Mouse (Mus musculus): ENCODE data around the gene Gm43738. TPM values are rescaled to one million over a fixed set of nuclear protein-coding genes. Genes with fewer than 3 reads are reported as not detected.
A peak's percentile ranks its signal among the peaks of the same experiment; 100 is the strongest.

The Gm43738 gene
- polyA plus RNA-seq, 1 experiment from 2014 or later = not detected

DNA sequence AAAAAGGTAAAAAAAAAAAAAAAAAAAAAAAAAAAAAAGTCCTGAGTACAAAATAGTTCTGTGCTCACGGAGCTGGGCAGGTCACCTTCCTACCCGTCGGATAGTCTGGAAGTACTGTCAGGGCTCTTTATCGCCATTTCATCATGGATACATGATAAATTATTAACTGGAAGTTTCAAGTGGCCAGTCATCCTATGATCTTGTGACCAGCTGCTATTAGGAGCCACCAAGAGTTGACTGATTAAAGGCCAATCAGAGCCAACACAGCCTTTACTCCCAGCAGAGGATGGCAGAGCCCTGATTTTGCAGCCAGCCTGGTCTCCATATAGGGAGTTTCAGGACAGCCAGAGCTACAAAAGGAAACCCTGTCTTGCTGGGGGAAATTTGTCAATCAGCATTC lies 12.2 kb upstream of the Gm43738 start:
- Histone ChIP-seq H3K36me3 (ENCODE audit: control insufficient read depth, insufficient read depth, low read length) (no peaks in the 10 kb centered on the region), H3K4me3 (ENCODE audit: low read depth, low read length) (no peak overlapping the region), H3K27me3 (replicated peaks; ENCODE audit: control insufficient read depth, insufficient read depth, low read length) (no peaks in the 10 kb centered on the region), H3K4me2 (no peak overlapping the region), H3K9me3 (ENCODE audit: control insufficient read depth, low read length) (no peaks in the 10 kb centered on the region), H3K4me1 (replicated peaks; ENCODE audit: control insufficient read depth, insufficient read depth, low read length) (0 out of 2 replicates have a peak, but pooled peaks cover 3% of the 10 kb centered on the region), H3K9ac (ENCODE audit: low read depth, low read length) (no peak overlapping the region), H3K27ac (ENCODE audit: low read depth, low read length) (no peak overlapping the region)
- 82% methylated on average over 4 of the region's 4 CpGs for WGBS
- DNase-seq (ENCODE audit: low spot score) = no peak
- ATAC-seq (replicated peaks; ENCODE audit: low FRiP score) = no peak

DNA sequence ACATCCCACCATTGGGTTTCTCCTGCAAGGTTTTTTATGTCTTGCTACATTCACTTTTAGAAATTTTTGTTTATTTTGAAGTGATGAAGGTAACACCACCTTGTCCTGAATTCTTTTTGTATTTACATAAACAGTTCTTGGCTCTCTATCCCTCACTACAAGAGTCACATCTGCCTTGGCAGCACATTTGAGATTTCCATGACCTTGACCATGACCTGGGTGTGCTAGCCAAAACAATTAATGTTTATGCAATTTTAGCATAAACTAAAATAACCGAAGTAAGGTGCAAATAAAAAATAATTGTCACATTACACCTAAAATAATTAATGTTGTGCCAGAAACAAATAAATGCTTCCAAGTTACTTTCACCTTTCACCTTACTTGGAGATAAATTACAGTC lies 7.2 kb upstream of the Gm43738 start:
- WGBS = 65% methylated on average over 1 of the region's 1 CpGs
- H3K9ac ChIP-seq (ENCODE audit: low read depth, low read length) = no peak overlapping the region
- no peaks in the 10 kb centered on the region for H3K36me3 ChIP-seq (ENCODE audit: control insufficient read depth, insufficient read depth, low read length)
- DNase-seq (ENCODE audit: low spot score) = no peak
- H3K4me1 ChIP-seq (replicated peaks; ENCODE audit: control insufficient read depth, insufficient read depth, low read length) = 0 out of 2 replicates have a peak, but pooled peaks cover 2% of the 10 kb centered on the region
- no peak overlapping the region for H3K27ac ChIP-seq (ENCODE audit: low read depth, low read length)
- H3K27me3 ChIP-seq (replicated peaks; ENCODE audit: control insufficient read depth, insufficient read depth, low read length) = no peaks in the 10 kb centered on the region
- no peak overlapping the region for H3K4me2 ChIP-seq
- H3K9me3 ChIP-seq (ENCODE audit: control insufficient read depth, low read length) = no peaks in the 10 kb centered on the region
- ATAC-seq (replicated peaks; ENCODE audit: low FRiP score) = no peak
- no peak overlapping the region for H3K4me3 ChIP-seq (ENCODE audit: low read depth, low read length)

DNA sequence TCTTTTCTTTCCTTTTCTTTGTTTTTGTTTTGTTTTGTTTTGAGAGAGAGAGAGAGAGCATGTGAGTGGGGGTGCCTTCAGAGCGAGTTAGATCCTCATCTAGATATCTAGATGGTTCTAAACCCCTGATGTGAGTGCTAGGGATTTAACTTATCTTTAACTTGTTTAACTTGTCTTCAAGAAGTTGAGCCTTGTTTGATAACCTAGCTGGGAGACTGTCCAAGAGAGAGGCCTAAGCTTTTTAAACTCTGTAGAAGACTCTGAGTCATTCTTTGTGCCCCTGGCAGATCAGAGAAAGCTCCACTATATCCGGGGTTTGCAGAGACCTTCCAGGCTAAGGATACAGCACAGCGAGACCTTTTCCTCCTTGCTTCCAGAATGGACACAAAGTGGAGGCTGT lies 6.6 kb upstream of the Gm43738 start:
- WGBS = 56% methylated on average over 3 of the region's 3 CpGs
- Histone ChIP-seq H3K27me3 (replicated peaks; ENCODE audit: control insufficient read depth, insufficient read depth, low read length) (no peaks in the 10 kb centered on the region), H3K9ac (ENCODE audit: low read depth, low read length) (no peak overlapping the region), H3K36me3 (ENCODE audit: control insufficient read depth, insufficient read depth, low read length) (no peaks in the 10 kb centered on the region), H3K4me2 (no peak overlapping the region), H3K27ac (ENCODE audit: low read depth, low read length) (no peak overlapping the region), H3K4me1 (replicated peaks; ENCODE audit: control insufficient read depth, insufficient read depth, low read length) (peaks cover 5% of the 10 kb centered on the region; the same call in 1 of the 2 replicates), H3K4me3 (ENCODE audit: low read depth, low read length) (no peak overlapping the region), H3K9me3 (ENCODE audit: control insufficient read depth, low read length) (no peaks in the 10 kb centered on the region)
- no peak for DNase-seq (ENCODE audit: low spot score)
- no peak for ATAC-seq (replicated peaks; ENCODE audit: low FRiP score)

DNA sequence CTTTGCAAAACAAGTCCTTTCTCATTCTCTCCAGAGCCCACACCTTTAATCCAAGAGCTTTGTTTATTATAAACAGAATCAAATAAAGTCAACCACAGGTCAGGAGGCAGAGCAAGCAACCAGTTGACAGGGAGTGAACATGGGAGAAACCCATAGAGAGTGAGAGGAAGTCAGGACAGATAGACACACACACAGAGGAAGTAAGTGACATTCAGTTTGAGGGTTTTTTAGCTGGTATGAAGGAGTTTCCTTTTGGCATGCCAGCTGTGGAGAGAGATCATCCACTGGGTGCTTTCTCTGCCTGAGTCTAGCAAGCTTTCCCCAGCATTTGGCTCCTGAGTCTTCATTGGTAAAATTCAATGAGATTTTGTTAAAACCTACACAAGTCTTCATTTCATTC lies 6.0 kb upstream of the Gm43738 start:
- Histone ChIP-seq H3K9me3 (ENCODE audit: control insufficient read depth, low read length) (no peaks in the 10 kb centered on the region), H3K27ac (ENCODE audit: low read depth, low read length) (no peak overlapping the region), H3K36me3 (ENCODE audit: control insufficient read depth, insufficient read depth, low read length) (no peaks in the 10 kb centered on the region), H3K4me1 (replicated peaks; ENCODE audit: control insufficient read depth, insufficient read depth, low read length) (peaks cover 9% of the 10 kb centered on the region; the same call in 1 of the 2 replicates), H3K4me2 (no peak overlapping the region), H3K9ac (ENCODE audit: low read depth, low read length) (no peak overlapping the region), H3K4me3 (ENCODE audit: low read depth, low read length) (no peak overlapping the region), H3K27me3 (replicated peaks; ENCODE audit: control insufficient read depth, insufficient read depth, low read length) (no peaks in the 10 kb centered on the region)
- DNase-seq (ENCODE audit: low spot score) (no peak), ATAC-seq (replicated peaks; ENCODE audit: low FRiP score) (no peak)

DNA sequence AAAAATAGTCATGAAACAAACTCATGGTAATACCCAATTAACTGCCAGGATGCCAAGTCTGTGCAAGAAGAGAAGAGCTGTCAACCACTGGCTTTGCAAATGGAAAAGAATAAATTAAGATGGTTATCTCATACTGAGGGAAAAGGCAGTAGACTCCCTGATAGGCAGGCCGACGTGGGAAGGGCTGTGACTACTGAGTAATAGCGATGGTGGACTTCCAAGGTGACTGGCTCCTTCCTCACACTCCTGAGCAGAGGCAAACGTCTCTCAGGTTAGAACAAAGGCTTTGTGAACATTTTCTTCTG lies 2.3 kb upstream of the Gm43738 start:
- ATAC-seq (replicated peaks; ENCODE audit: low FRiP score) (no peak), DNase-seq (ENCODE audit: low spot score) (no peak)
- H3K9me3 ChIP-seq (ENCODE audit: control insufficient read depth, low read length) = no peaks in the 10 kb centered on the region
- no peak overlapping the region for H3K4me3 ChIP-seq (ENCODE audit: low read depth, low read length)
- H3K9ac ChIP-seq (ENCODE audit: low read depth, low read length) = no peak overlapping the region
- H3K27ac ChIP-seq (ENCODE audit: low read depth, low read length) = peak overlapping the region; percentile 78
- no peak overlapping the region for H3K4me2 ChIP-seq
- peaks cover 10% of the 10 kb centered on the region; the same call in 1 of the 2 replicates for H3K36me3 ChIP-seq (ENCODE audit: control insufficient read depth, insufficient read depth, low read length)
- no peaks in the 10 kb centered on the region for H3K27me3 ChIP-seq (replicated peaks; ENCODE audit: control insufficient read depth, insufficient read depth, low read length)
- peaks cover 18% of the 10 kb centered on the region for H3K4me1 ChIP-seq (replicated peaks; ENCODE audit: control insufficient read depth, insufficient read depth, low read length)
- 64% methylated on average over 4 of the region's 4 CpGs for WGBS

DNA sequence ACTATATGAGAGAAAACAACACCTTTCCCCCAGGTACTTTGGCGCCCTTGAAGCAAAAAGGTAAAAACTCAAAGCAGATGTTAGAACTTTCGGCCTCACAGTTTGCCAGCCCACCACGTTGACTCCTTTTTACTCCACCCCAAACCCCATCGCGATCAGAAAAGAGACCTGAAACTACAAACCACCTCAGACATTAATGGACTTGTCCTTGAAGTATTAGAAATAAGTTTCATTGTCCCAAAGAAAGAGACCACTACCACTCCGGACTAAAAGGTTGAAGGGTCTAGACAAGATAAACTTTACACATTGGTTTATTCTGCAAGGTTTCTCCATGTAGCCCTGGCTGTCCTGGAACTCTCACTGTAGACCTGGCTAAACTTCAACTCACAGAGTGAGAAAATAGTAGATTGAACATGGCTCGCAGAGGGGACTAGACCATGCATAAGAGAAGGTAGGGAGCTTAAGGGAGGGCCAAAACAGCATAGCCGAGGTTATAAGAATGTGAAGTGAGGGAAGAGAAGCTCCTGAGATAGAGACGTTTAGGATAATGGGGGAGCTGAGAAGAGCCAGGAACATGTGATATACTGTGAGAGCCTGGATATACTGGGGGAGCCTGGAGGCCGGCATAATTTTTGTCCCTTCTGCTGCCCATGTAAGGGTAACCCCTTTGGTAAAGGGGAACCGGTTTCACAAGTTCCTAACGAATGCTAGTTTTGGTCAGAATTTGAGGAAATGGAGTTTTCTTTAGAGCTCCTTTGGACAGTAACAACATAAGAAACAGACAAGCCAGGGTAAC lies 1.8 kb upstream of the Gm43738 start:
- peaks cover 14% of the 10 kb centered on the region; the same call in 1 of the 2 replicates for H3K36me3 ChIP-seq (ENCODE audit: control insufficient read depth, insufficient read depth, low read length)
- peak overlapping the region; percentile 72 for H3K4me3 ChIP-seq (ENCODE audit: low read depth, low read length)
- ATAC-seq (replicated peaks; ENCODE audit: low FRiP score) = no peak
- H3K4me1 ChIP-seq (replicated peaks; ENCODE audit: control insufficient read depth, insufficient read depth, low read length) = peaks cover 18% of the 10 kb centered on the region
- peak overlapping the region; percentile 78 for H3K27ac ChIP-seq (ENCODE audit: low read depth, low read length)
- H3K4me2 ChIP-seq = peak overlapping the region; percentile 94
- H3K27me3 ChIP-seq (replicated peaks; ENCODE audit: control insufficient read depth, insufficient read depth, low read length) = no peaks in the 10 kb centered on the region
- whole genome bisulfite sequencing = 56% methylated on average over 12 of the region's 12 CpGs
- no peaks in the 10 kb centered on the region for H3K9me3 ChIP-seq (ENCODE audit: control insufficient read depth, low read length)
- no peak for DNase-seq (ENCODE audit: low spot score)
- peak overlapping the region; percentile 57 for H3K9ac ChIP-seq (ENCODE audit: low read depth, low read length)

DNA sequence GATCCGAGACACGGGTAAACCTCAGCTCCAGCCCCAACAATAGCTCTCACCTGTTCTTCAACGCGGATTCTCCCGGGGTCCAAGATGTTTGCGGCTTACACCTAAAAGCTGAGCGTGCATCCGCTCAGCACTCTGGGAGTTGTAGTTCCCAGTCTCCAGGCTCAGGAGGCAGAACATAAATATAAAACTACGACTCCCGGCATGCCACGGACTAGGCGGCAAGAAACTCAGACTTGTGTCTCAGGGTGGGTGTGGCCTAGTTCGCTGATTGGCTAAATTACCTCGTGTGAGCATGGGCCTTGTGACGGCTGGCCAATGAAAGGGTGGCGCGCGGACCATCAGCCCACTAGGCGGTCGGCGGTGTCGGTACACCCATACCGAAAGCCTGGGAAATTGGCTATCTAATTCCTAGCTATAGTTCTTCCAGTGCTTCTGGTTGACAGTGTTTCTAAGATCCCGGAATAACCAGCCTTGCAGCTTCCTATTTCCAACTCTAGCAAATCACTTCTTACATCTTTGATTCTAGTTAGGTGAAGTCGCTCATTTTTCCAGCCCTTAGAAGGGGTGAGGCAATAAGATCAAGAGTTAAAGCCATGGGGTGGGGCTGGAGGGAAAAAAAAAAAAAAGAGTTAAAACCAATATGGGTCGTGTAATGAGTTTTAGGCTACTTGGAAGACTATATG lies 1.1 kb upstream of the Gm43738 start, which contains the start of gene Fdps:
Gene Fdps (minus strand): TSS at position 148 of the 683 bp plus-strand sequence.
- H3K9me3 ChIP-seq (ENCODE audit: control insufficient read depth, low read length) = no peaks in the 10 kb centered on the region
- DNase-seq (ENCODE audit: low spot score) (peak; percentile 86), ATAC-seq (replicated peaks; ENCODE audit: low FRiP score) (peak; percentile 99)
- peaks cover 18% of the 10 kb centered on the region; the same call in 1 of the 2 replicates for H3K36me3 ChIP-seq (ENCODE audit: control insufficient read depth, insufficient read depth, low read length)
- no peaks in the 10 kb centered on the region for H3K27me3 ChIP-seq (replicated peaks; ENCODE audit: control insufficient read depth, insufficient read depth, low read length)
- WGBS = under 1% methylated on average over 26 of the region's 26 CpGs
- H3K9ac ChIP-seq (ENCODE audit: low read depth, low read length) = peak within 1 kb of the TSS; percentile 80
- peak within 1 kb of the TSS; percentile 78 for H3K27ac ChIP-seq (ENCODE audit: low read depth, low read length)
- H3K4me3 ChIP-seq (ENCODE audit: low read depth, low read length) = peak within 1 kb of the TSS; percentile 72
- H3K4me1 ChIP-seq (replicated peaks; ENCODE audit: control insufficient read depth, insufficient read depth, low read length) = peaks cover 18% of the 10 kb centered on the region
- H3K4me2 ChIP-seq = peak within 1 kb of the TSS; percentile 94

DNA sequence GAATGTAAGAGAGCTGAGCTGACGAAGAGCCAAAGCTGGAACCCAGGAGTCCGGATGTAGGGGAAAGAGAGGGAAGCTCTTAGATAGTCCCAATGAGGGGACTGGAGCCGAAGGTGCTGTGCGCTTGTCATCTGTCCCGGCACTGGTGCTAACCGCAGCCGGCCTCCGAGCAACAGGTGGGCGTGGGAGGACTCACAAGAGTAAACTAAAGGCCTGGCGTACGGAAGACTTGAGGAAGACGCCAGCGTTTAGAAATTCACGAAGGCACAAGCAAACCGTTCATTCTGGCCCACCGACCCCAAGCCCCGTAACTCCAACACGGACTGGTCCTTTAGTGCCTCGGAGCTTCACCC lies 536 bp upstream of the Gm43738 start:
- H3K36me3 ChIP-seq (ENCODE audit: control insufficient read depth, insufficient read depth, low read length) = peaks cover 22% of the 10 kb centered on the region; the same call in 1 of the 2 replicates
- peak; percentile 34 for ATAC-seq (replicated peaks; ENCODE audit: low FRiP score)

More for the DNA sequence above, 536 bp upstream of the Gm43738 start:
- Histone ChIP-seq H3K4me3 (ENCODE audit: low read depth, low read length) (peak overlapping the region; percentile 72), H3K27ac (ENCODE audit: low read depth, low read length) (peak overlapping the region; percentile 69), H3K9me3 (ENCODE audit: control insufficient read depth, low read length) (no peaks in the 10 kb centered on the region), H3K27me3 (replicated peaks; ENCODE audit: control insufficient read depth, insufficient read depth, low read length) (no peaks in the 10 kb centered on the region), H3K9ac (ENCODE audit: low read depth, low read length) (peak overlapping the region; percentile 80), H3K4me1 (replicated peaks; ENCODE audit: control insufficient read depth, insufficient read depth, low read length) (peaks cover 18% of the 10 kb centered on the region), H3K4me2 (peak overlapping the region; percentile 94)
- DNase-seq (ENCODE audit: low spot score) = no peak
- under 1% methylated on average over 19 of the region's 19 CpGs for WGBS
